Mouse (Mus musculus) olfactory bulb, adult 2 months (tissue): ENCODE measurements at regions not wholly inside any gene's neighbourhood (a gene's known extent, or its start where the extent isn't known, plus 50 kb on each side); places are given as distances from the start of the nearest gene placed in this dataset.

ENCODE experiments used
- CTCF ChIP-seq: fragments of 200-500 bp; IDR thresholded peaks from 2 replicates; pipeline ENCODE4 v1.5.1; 2012; ENCODE audit warnings: low read depth, mild to moderate bottlenecking, low read length, moderate library complexity; ENCODE audit not compliant: insufficient read depth
- POLR2A ChIP-seq: fragments of 200-500 bp; IDR thresholded peaks from 2 replicates; pipeline ENCODE4 v1.6.1; 2012; ENCODE audit warnings: mild to moderate bottlenecking, low read depth, low read length, moderate library complexity; ENCODE audit not compliant: insufficient read depth

DNA sequence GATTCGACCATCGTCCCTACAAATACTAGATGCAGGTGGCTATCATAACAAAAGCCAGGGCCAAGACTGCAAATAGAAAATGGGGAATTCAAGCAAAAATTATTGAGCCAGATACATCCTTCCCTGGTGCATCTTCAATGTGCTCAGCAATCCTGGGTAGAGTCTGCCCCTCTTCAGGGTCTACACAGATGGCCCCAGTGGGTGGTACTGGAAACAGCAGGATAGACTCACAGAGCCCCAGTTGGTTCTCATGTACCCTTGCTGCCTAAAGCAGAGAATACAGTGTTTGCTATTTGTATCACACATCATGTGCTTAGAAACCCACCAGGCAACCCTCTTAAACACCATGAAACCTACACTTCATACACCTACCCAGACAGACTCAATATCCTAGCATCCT, 129.0 kb upstream of the Arhgap20 start:
- TF ChIP-seq CTCF (no peak), POLR2A (no peak)
